Mouse (Mus musculus) left cerebral cortex, postnatal 10 days (tissue): ENCODE data around the gene Gtf2b. TPM values are rescaled to one million over a fixed set of nuclear protein-coding genes. Genes with fewer than 3 reads are reported as not detected.

Source experiments
- DNase-seq, 2 experiments: peaks; one replicate each; pipeline ENCODE4 v3.0.0; 2021 to 2022; ENCODE audit warnings: low spot score in 2 of 2, mixed read lengths in 1 of 2; ENCODE audit errors: extremely low spot score in 1 of 2
- intact Hi-C: fragments of 180-260 bp; cut with DNase I; formaldehyde crosslinking; loops from one replicate; pipeline ENCODE4 v1.15.1; 2025
- total RNA-seq, 2 experiments: library from RNA; stranded (reverse); gene quantifications; 2 replicates each; pipeline ENCODE4 v1.2.3; 2021

Gene Gtf2b
- 10 to 100 TPM; 35.1 to 40.0 TPM for total RNA-seq

DNA sequence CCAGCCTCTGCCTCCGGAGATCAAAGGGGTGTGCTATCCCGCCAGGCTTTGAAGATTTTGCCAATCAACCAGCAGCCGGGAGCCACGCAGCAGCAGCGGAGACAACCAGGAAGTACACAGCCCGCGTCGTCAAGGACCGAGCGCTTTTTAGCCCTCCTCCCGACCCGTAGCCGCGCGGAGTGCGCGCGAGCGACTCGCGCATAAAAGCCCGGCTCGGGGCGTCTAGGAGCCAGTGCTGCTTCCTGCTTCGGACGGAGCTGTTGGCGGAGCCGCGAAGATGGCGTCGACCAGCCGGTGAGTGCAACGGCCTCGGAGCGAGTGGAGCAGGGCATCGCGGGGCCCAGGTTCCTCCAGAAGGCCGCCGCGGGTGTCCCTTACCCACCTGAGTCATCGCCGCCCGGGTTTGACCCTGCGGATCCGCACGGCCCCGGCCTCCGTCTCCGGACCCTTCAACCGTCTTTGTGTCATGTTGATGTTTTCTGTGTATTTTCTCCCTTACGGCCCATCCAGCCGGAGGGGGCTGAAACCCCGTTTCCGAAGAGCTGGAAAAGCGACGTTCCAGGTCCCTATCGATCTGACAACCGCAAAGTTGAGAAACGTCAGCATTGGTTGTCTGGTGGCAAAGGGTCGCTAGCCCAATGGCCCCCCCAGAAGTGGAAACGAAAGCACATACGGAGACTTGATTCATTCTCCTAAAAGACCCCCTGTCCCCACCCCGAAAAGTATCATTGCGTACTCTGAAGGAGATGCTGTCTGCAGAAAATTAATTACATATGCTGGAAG lies at the start of gene Gtf2b:
Gene Gtf2b, plus strand, starts transcription at position 51 of the 783 bp plus-strand sequence.
- DNase-seq: peak; percentile 89 to 96
- intact Hi-C loops: no loop called here

GRCm38 (mm10) chr3:142725481-142725880 lies 39.4 kb upstream of the Gtf2b start:
- DNase-seq: no peak
- intact Hi-C loops: no loop called here

GRCm38 (mm10) chr3:142725969-142726672 lies 38.7 kb upstream of the Gtf2b start:
- intact Hi-C loops: no loop called here

GRCm38 (mm10) chr3:142734291-142734690 lies 30.6 kb upstream of the Gtf2b start:
- intact Hi-C loops: no loop called here
- DNase-seq: no peak

More at GRCm38 (mm10) chr3:142725969-142726672, 38.7 kb upstream of the Gtf2b start:
- no peak for DNase-seq

DNA sequence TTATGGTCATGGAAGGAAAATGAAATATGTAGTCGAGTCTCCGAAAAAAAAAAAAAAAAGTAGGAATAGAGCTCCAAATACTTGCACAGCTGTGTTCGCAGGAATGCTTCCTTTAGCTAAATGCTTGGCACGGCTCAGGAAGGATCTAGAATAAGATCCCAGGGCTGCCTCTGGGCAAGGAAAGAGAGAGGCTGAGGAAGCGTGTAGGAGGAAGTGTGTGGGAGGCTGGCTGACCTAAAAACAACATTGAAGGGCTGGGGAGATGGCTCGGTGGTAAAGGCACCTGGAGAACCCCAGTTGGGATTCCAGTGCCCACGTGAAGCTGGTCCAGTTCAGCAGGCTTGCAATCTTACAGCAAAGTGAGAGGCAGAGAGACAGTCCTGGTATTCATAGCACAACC lies 23.9 kb upstream of the Gtf2b start:
- DNase-seq: peak; percentile 15 to 26
- intact Hi-C loops: no loop called here

GRCm38 (mm10) chr3:142743973-142744898 lies 20.6 kb upstream of the Gtf2b start:
- DNase-seq: peak in 1 of 2 experiments; percentile 37
- intact Hi-C loops: no loop called here

GRCm38 (mm10) chr3:142745076-142745475 lies 19.8 kb upstream of the Gtf2b start:
- DNase-seq: no peak
- intact Hi-C loops: no loop called here

DNA sequence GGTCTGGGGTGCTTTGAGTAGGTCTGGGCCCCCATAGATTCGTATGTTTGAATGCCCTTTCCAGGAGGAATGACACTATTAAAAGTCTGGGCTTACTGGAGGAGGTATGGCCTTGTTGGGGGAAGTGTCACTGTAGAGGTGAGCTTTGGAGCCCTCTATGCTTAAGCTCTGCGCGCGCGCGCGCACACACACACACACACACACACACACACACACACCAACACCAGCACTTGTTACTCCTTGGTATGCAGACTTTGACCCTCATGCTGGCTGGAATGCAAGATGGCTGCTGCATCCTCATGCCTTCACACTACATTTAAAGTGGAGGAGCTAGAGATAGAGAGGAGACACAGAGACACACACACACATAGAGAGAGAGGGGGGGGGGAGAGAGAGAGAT lies 17.2 kb upstream of the Gtf2b start:
- intact Hi-C loops: no loop called here
- DNase-seq: no peak

- intact Hi-C loops: no loop called here
- DNase-seq: no peak
These were observed 15.7 kb upstream of the Gtf2b start for GRCm38 (mm10) chr3:142749131-142749530.

DNA sequence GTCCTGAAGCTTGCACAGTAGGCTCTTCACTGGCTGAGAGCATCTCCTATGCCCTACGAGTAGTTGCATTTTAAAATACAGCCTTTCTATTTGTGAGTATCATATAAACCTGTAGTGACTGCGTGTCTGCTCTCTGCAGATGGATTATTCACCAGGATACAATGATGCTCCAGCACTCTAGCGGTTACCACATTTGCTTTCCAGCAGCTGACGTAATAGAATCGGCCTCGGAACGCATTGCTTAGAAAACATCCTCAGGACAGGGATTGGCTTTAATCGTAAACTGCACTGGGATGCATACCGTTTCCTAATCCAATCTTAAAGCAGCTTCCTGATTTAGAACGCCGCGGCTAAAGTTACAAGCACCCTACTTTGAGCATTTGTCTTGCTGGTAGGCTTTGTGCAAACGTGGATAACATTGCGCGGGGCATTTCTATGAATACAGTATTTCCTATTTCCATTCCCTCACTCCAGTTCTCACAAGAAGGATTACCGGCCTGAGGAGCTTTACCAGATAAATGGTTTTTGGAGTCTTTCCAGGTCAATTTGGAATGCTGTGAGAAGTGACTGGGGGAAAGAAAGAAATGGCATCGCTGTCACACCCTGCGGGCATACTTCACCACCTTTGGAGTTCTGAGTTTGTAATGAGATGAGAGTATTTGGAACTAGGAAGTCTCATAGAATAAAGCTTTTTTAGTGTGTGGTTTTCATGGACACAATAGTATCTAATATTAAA lies 9.5 kb upstream of the Gtf2b start:
- no peak for DNase-seq
- intact Hi-C loops: no loop called here

DNA sequence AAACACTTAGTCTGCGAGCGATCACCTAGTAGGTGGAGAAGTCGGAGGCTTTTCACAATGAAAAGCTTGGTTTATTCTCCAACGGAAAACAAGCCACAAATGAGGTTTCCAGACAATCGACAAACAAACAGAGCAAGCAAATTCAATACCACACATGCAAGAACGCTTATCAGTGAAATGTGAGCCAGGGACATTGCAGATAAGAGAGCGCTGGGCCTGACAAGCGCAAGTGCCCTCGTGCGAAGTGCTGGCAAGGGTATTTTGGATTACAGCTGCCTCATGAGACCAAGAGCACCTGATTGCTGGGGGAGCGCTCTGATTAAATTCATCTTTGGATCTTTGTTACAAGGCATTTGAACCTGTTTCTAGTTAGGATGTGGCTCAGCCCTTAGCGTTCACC lies 7.0 kb upstream of the Gtf2b start:
- no peak for DNase-seq
- intact Hi-C loops: no loop called here

- no peak for DNase-seq
- intact Hi-C loops: no loop called here
These were observed 6.3 kb upstream of the Gtf2b start for GRCm38 (mm10) chr3:142758593-142758992.

- DNase-seq: no peak
- intact Hi-C loops: no loop called here
These were observed 4.5 kb upstream of the Gtf2b start for GRCm38 (mm10) chr3:142760356-142760755.

- DNase-seq: no peak
- intact Hi-C loops: no loop called here
These were observed 927 bp downstream of the Gtf2b start for GRCm38 (mm10) chr3:142765778-142766165.

DNA sequence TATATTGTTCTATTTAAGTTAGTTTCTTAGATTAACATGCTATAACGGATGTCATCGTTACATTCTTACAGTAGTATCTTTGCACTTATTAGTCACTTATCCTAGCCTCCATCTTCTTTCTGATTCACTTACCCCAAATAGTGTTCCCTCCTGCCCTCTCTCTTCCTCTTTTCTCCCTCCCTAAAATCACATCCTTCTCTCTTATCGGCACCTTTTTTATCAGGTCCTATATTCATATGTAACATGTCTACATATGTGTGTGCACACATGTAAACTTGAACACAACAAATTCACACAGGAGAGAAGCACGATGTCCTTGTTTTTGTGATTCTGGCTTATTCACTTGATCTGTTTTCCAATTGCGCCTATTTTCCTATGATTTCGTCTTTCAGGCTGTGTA lies 3.7 kb downstream of the Gtf2b start:
- intact Hi-C loops: no loop called here
- DNase-seq: no peak

DNA sequence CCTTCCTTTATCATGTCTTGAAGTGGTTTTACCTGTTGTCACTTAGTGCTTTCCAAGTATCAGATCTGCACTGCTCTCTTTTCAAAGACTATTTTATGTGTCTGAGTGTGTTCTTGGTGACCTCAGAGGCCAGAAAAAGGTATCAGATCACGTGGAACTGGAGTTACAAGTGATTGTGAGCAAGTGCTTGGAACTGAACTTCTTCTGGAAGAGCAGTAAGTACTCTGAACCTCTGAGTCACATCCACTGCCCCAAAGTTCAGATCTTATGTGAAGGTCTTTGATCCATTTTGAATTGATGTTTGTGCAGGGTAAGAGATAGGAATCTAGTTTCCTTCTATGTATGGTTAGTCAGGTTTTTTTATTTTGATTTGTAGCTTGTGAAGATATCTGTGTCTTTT lies 5.7 kb downstream of the Gtf2b start:
- DNase-seq: no peak
- intact Hi-C loops: no loop called here

GRCm38 (mm10) chr3:142773538-142774191 lies 8.8 kb downstream of the Gtf2b start:
- no peak for DNase-seq
- intact Hi-C loops: no loop called here

DNA sequence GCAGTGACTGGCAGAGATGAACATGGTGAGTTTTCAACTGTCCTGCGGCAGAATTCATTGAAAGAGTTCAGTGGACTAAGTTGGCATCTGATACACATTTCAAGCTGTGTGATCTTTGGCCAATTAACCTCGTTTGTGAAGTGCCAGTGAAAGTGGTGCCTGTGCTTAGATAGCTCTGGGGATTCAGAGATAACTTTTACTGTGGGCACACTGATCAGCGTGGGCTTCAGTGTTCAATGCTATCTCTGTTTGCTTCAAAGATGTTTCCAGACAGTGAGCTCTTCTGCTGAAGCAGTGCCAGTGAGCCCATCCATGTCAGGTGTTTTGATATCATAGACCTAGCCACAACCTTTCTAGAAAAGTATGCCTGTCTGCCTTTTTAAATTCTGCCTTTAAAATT lies 12.4 kb downstream of the Gtf2b start:
- DNase-seq: no peak
- intact Hi-C loops: no loop called here
